Mouse (Mus musculus): Measurements from ENCODE around the gene Epb42. TPM values are rescaled to one million over a fixed set of nuclear protein-coding genes. Genes with fewer than 3 reads are reported as not detected.
"Not testable (repeated sequence)": the region's sequence is repeated elsewhere in the genome, so short reads cannot be mapped to it uniquely, and the experiment has no call there.

The Epb42 gene
- polyA plus RNA-seq, 1 experiment: not detected

DNA sequence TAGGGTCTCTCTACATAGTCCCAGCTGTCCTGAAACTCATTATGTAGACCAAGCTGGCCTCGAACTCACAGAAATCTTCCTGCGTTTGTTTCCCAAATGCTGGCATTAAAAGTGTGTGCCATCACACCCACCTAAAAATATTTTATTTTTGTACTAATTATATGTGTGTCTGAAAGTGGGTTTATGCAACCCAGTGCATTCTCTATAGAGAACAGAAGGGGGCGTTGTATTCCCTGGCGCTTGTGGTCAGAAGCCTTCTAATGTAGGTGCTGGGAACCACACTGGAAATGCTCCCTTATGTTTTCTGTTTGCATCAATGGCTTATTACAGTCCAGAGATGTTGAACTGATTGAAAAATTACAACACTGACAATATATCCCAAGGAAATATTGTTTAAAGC, 60.6 kb downstream of the Epb42 start:
- H3K4me3 ChIP-seq (ENCODE audit: control insufficient read depth, low read depth, low read length): no peak overlapping the region
- TF ChIP-seq CTCF (IDR thresholded peaks at IDR 0.05; ENCODE audit: control insufficient read depth, insufficient read depth, insufficient replicate concordance, low read depth, low read length) (no peak), POLR2A (IDR thresholded peaks at IDR 0.05; ENCODE audit: control insufficient read depth, low read depth, low read length) (no peak)
- H3K27ac ChIP-seq (ENCODE audit: control insufficient read depth, insufficient read depth, low read depth, low read length): no peak overlapping the region
- peaks cover 10% of the 10 kb centered on the region for H3K4me1 ChIP-seq (ENCODE audit: control insufficient read depth, insufficient read depth, low read length)
- H3K27me3 ChIP-seq (ENCODE audit: control insufficient read depth, insufficient read depth, low read length): no peaks in the 10 kb centered on the region
- H3K36me3 ChIP-seq (ENCODE audit: control insufficient read depth, insufficient read depth, low read length): no peaks in the 10 kb centered on the region

DNA sequence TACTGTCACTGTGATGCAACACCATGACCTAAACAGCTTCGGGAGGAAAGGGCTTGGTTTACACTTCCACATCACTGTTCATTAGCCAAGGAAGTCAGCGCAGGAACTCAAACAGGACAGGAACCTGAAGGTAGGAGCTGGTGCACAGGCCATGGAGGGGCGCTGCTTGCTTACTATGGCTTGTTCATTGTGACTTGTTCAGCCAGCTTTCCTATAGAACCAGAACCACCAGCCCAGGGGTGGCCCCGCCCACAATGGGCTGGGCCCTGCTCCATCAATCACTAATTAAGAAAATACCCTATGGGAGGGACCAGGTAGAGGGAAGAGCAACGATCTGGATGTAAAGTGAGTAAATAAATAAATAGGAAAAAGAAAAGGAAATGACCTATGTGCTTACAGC, 63.9 kb downstream of the Epb42 start:
- peaks cover 8% of the 10 kb centered on the region for H3K4me1 ChIP-seq (ENCODE audit: control insufficient read depth, insufficient read depth, low read length)
- TF ChIP-seq CTCF (IDR thresholded peaks at IDR 0.05; ENCODE audit: control insufficient read depth, insufficient read depth, insufficient replicate concordance, low read depth, low read length) (no peak), POLR2A (IDR thresholded peaks at IDR 0.05; ENCODE audit: control insufficient read depth, low read depth, low read length) (no peak)
- H3K4me3 ChIP-seq (ENCODE audit: control insufficient read depth, low read depth, low read length): no peak overlapping the region
- no peaks in the 10 kb centered on the region for H3K36me3 ChIP-seq (ENCODE audit: control insufficient read depth, insufficient read depth, low read length)
- H3K27ac ChIP-seq (ENCODE audit: control insufficient read depth, insufficient read depth, low read depth, low read length): no peak overlapping the region
- no peaks in the 10 kb centered on the region for H3K27me3 ChIP-seq (ENCODE audit: control insufficient read depth, insufficient read depth, low read length)

DNA sequence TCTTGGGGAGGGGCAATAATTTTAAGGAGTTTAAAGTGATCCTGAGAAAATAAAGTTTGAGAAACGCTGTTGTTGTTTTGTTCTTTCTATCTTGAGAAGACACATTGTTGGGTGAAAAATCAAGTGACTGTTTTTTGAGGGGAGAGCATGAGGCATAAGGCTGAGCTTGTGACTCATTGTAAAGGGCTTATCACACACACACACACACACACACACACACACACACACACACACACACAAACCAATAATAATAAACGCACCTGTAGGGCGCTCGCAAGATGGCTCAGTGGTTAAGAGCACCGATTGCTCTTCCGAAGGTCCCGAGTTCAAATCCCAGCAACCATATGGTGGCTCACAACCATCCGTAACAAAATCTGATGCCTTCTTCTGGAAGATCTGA, 64.6 kb downstream of the Epb42 start:
- not testable (repeated sequence) for H3K4me3 ChIP-seq (ENCODE audit: control insufficient read depth, low read depth, low read length); H3K27me3 ChIP-seq (ENCODE audit: control insufficient read depth, insufficient read depth, low read length); H3K4me1 ChIP-seq (ENCODE audit: control insufficient read depth, insufficient read depth, low read length); H3K27ac ChIP-seq (ENCODE audit: control insufficient read depth, insufficient read depth, low read depth, low read length); H3K36me3 ChIP-seq (ENCODE audit: control insufficient read depth, insufficient read depth, low read length)

DNA sequence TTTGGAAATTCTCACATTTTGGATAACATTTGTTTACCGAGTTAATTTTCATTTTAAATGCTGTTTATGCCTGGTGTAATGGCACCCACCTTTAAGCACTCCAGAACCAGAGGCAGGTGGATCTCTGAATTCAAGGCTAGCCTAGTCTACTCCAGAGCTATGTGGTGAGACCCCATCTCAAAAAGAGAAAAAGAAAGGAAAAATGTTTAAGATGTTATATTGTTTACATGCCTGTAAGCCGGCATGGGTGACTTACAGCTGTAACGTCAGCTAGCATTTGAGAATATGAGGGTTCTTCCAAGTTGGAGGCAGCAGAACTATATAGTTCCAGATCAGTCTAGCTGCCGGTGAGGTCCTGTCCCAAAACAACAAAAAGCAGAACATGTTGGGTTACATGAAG, 65.1 kb downstream of the Epb42 start:
- Histone ChIP-seq H3K4me3 (ENCODE audit: control insufficient read depth, low read depth, low read length) (no peak overlapping the region), H3K27ac (ENCODE audit: control insufficient read depth, insufficient read depth, low read depth, low read length) (no peak overlapping the region), H3K4me1 (ENCODE audit: control insufficient read depth, insufficient read depth, low read length) (peaks cover 2% of the 10 kb centered on the region), H3K27me3 (ENCODE audit: control insufficient read depth, insufficient read depth, low read length) (no peaks in the 10 kb centered on the region), H3K36me3 (ENCODE audit: control insufficient read depth, insufficient read depth, low read length) (no peaks in the 10 kb centered on the region)
- TF ChIP-seq POLR2A (IDR thresholded peaks at IDR 0.05; ENCODE audit: control insufficient read depth, low read depth, low read length) (no peak), CTCF (IDR thresholded peaks at IDR 0.05; ENCODE audit: control insufficient read depth, insufficient read depth, insufficient replicate concordance, low read depth, low read length) (no peak)

DNA sequence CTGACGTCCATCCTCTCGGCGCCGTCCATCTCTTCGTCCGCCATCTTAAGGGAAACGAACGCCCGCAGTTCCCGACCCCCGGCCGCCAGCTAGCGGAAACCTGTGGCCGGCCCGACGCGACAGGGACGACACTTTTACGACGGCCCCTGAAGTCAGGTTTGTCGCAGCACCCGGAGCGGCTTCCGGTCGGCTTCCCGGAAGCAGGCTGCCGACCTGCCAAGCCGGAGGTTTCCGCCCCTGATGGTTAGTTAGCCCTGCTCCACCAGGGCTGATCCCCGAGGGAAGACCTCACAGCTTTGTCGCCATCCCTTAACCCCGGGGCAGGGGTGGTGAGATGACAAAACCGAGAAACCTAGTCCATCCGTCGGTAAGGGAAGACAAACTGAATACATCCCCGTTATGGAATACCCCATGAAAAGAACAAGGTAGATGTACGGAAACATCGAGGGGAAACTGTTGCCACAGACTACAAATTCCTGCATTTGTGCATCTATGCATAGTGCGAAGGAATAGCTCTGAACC, 66.3 kb downstream of the Epb42 start, which contains the start of gene Ubr1:
TSS of gene Ubr1 (minus strand) at position 157 of the 522 bp plus-strand sequence.
- peaks cover 2% of the 10 kb centered on the region for H3K4me1 ChIP-seq (ENCODE audit: control insufficient read depth, insufficient read depth, low read length)
- TF ChIP-seq POLR2A (IDR thresholded peaks at IDR 0.05; ENCODE audit: control insufficient read depth, low read depth, low read length) (peak; percentile 78), CTCF (IDR thresholded peaks at IDR 0.05; ENCODE audit: control insufficient read depth, insufficient read depth, insufficient replicate concordance, low read depth, low read length) (no peak)
- peak within 1 kb of the TSS; percentile 89 for H3K27ac ChIP-seq (ENCODE audit: control insufficient read depth, insufficient read depth, low read depth, low read length)
- H3K27me3 ChIP-seq (ENCODE audit: control insufficient read depth, insufficient read depth, low read length): no peaks in the 10 kb centered on the region
- peak within 1 kb of the TSS; percentile 96 for H3K4me3 ChIP-seq (ENCODE audit: control insufficient read depth, low read depth, low read length)
- H3K36me3 ChIP-seq (ENCODE audit: control insufficient read depth, insufficient read depth, low read length): no peaks in the 10 kb centered on the region

DNA sequence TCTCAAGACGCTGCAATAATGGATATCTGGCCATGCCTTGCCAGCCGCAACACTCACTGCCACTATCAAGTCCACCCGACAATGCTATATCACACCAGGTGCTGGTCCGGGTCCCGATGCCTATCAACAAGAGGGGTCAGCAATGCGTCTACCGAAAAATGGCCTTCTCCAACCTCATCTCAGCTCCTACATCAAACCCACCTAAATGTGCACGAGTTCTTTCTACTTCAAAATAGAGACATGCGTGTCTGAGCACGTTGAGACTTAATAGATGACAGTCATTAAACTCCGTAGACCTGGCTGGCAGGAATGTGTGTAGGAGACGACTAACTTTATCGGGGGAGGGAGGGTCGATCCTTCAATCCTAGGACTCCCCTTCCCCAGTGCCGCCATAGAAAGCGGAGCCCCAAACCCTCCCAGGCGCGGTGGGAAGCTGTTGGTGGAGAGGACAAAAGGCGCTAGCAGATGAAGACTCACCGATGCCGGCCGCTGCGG, 66.8 kb downstream of the Epb42 start:
- H3K4me1 ChIP-seq (ENCODE audit: control insufficient read depth, insufficient read depth, low read length): peaks cover 2% of the 10 kb centered on the region
- TF ChIP-seq POLR2A (IDR thresholded peaks at IDR 0.05; ENCODE audit: control insufficient read depth, low read depth, low read length) (no peak), CTCF (IDR thresholded peaks at IDR 0.05; ENCODE audit: control insufficient read depth, insufficient read depth, insufficient replicate concordance, low read depth, low read length) (no peak)
- peak overlapping the region; percentile 89 for H3K27ac ChIP-seq (ENCODE audit: control insufficient read depth, insufficient read depth, low read depth, low read length)
- H3K27me3 ChIP-seq (ENCODE audit: control insufficient read depth, insufficient read depth, low read length): no peaks in the 10 kb centered on the region
- H3K4me3 ChIP-seq (ENCODE audit: control insufficient read depth, low read depth, low read length): peak overlapping the region; percentile 96
- no peaks in the 10 kb centered on the region for H3K36me3 ChIP-seq (ENCODE audit: control insufficient read depth, insufficient read depth, low read length)

Other genes starting within 250 kb of the Epb42 start
- 44.9 and 51.4 TPM in 2 replicates for gene Cdan1, start 186.9 kb downstream of the Epb42 start, polyA plus RNA-seq (2012; rRNA removed)
- gene Ttbk2, start 186.5 kb downstream of the Epb42 start, polyA plus RNA-seq (2012; rRNA removed): 81.2 and 82.3 TPM in 2 replicates
- 12.6 and 16.4 TPM in 2 replicates for gene Ubr1, start 66.4 kb downstream of the Epb42 start, polyA plus RNA-seq (2012; rRNA removed)
- 2.2 and 3.6 TPM in 2 replicates for gene Tmem62, start 60.1 kb downstream of the Epb42 start, polyA plus RNA-seq (2012; rRNA removed)
- 11.0 and 11.7 TPM in 2 replicates for gene Ccndbp1, start 28.7 kb downstream of the Epb42 start, polyA plus RNA-seq (2012; rRNA removed)
- not detected in 2 replicates for gene Tgm5, start 48.8 kb upstream of the Epb42 start, polyA plus RNA-seq (2012; rRNA removed)
- gene Tgm7, start 72.7 kb upstream of the Epb42 start, polyA plus RNA-seq (2012; rRNA removed): 0.41 and 0.65 TPM in 2 replicates
- 4.4 and 6.1 TPM in 2 replicates for gene Adal, start 103.4 kb upstream of the Epb42 start, polyA plus RNA-seq (2012; rRNA removed)
- gene Lcmt2, start 103.6 kb upstream of the Epb42 start, polyA plus RNA-seq (2012; rRNA removed): 1.6 and 1.9 TPM in 2 replicates
- gene Tubgcp4, start 133.6 kb upstream of the Epb42 start, polyA plus RNA-seq (2012; rRNA removed): 36.3 and 37.0 TPM in 2 replicates
- gene Zscan29, start 134.1 kb upstream of the Epb42 start, polyA plus RNA-seq (2012; rRNA removed): 2.4 and 2.8 TPM in 2 replicates
- 57.6 and 58.2 TPM in 2 replicates for gene Trp53bp1, start 234.3 kb upstream of the Epb42 start, polyA plus RNA-seq (2012; rRNA removed)

All from testis, adult 2 months (tissue).